Mouse (Mus musculus): Measurements from ENCODE around the gene Bmper.

- TF ChIP-seq EP300 (IDR thresholded peaks at IDR 0.05) (no peak), CTCF (IDR thresholded peaks at IDR 0.05) (no peak)
Observed at GRCm38 (mm10) chr9:23199841-23200240, 23.0 kb upstream of the Bmper start.

Data from lung, postnatal 0 days (tissue).